Mouse (Mus musculus) megakaryocyte, adult 5-6 weeks (primary cell): Measurements from ENCODE around the gene Mlxipl. TPM values are rescaled to one million over a fixed set of nuclear protein-coding genes. Genes with fewer than 3 reads are reported as not detected.
"Not testable (repeated sequence)": the region's sequence is repeated elsewhere in the genome, so short reads cannot be mapped to it uniquely, and the experiment has no call there.

ENCODE experiments used
- ATAC-seq: 2 replicates; pipeline ENCODE4 v1.8.0; 2016; ENCODE audit warnings: mild to moderate bottlenecking, inconsistent platforms; ENCODE audit not compliant: poor library complexity, severe bottlenecking
- total RNA-seq, 2 experiments: library from RNA; stranded (forward) in 1 of 2; stranded (reverse) in 1 of 2; fragments of 153-499, 151-499 nt in 1 of 2; fragments of 221-1000, 200-1000 nt in 1 of 2; gene quantifications; 2 replicates each; pipeline versions ENCODE4 v1.2.3 to v1.2.4; 2015 to 2017

The Mlxipl gene
- total RNA-seq (2015) (0.05 and 0.31 TPM in 2 replicates), total RNA-seq (2017) (0.45 and 0.62 TPM in 2 replicates)

DNA sequence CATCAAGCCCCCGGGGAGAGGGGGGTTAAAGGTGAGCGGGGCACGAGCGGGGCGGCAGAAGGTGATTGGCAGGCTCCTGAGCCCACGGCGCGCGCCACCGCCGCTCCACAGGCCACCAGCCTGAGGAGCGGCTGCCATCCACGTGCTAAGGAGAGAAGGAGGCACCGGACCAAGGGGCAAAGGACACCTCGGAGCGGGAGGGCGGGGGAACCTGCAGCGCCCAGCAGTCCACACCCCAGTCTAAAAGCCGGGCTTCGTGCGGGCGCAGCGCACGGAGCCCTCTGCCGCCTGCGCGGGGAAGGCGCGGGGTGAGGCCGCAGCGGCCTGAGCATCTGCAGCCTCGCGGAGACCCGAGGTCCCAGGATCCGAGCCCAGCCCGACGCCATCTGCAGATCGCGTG, at the start of gene Mlxipl:
Mlxipl (plus strand) TSS at position 238 of the 400 bp plus-strand sequence.
- ATAC-seq, result no peak

DNA sequence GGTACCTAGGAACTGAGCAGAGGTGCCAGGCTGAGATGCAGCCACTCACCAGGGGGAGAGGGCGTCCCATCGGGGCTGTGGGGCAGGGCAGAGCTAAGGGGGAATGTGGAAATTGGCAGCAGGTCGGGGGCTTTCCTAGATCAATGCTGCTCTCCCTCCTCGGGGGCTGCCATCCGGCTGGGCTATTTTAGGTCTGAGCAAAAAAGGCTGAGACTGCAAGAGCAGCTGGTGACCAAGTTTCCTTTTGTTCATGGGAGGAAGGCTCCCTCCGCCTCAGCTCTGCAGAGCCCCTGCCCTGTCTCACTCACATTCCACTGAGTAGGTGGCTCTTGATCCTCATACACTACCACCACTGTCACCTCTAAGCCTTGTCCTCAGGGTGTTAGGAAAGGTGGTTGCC, 49.6 kb upstream of the Mlxipl start:
- no peak for ATAC-seq

DNA sequence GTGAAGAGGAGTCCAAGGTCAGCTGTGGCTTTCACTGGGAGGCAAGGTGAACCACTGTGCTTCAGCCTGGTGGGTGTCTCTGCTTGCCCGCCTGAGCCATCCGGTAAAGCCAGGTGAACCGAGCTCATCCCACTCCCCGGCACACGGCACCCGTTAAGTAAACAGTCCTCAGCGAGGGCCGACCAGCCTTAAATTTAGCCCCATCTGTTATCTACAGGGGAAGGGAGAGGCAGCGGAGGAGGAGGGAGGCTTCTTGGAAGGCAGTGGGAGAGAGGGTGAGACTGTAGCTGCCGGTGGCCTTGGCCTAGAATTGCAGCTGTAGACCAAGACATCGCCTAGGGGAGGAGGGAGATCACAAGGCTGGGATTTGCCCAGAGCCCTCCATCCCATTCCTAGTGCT, 48.9 kb upstream of the Mlxipl start:
- ATAC-seq, result no peak

DNA sequence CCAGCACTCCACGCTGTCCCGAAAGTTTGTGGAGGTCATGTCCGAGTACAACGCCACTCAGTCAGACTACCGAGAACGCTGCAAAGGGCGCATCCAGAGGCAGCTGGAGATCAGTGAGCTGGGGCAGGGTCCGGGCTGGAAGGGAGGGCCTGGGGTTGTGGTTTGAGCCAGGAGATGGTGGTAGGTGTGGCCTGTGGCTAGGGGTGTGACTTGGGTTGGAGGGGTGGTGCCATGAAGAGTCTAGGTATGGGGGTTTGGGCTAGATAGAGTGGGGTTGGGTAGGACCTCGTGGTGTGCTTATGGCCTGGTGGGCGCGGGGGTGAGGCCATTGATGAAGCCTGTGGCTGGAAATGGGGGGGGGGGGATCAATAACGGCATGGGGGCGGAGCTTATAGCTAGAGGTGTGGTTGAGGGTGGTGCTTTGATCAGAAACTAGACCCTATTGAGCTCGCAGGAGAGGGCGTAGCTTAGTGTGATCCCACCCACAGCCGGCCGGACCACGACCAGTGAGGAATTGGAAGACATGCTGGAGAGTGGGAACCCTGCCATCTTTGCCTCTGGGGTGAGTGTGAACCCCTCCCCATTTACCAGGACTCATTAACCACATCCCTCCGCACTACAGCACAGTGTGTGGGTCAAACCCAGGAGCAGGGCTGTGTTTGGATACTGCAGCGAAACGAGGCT, 47.4 kb upstream of the Mlxipl start:
- ATAC-seq, result no peak

DNA sequence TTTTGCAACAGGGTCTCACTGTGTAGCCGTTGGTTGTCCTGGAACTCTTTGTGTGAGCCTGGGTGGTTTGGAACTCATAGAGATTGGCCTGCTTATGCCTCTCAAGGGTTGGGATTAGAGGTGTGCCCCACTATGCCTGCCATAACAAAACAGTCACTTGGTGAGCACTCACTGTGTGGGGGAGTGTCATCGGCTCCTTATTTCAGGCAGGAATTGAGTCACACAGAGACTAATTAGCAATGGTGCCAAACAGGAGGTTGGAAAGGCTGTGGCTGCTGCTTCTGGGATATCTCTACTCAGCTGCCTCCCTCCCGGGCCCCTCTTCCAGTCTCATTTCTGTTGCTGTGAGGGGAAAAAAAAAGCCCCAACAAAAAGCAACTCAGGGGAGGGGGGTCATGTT, 45.1 kb upstream of the Mlxipl start:
- no peak for ATAC-seq

DNA sequence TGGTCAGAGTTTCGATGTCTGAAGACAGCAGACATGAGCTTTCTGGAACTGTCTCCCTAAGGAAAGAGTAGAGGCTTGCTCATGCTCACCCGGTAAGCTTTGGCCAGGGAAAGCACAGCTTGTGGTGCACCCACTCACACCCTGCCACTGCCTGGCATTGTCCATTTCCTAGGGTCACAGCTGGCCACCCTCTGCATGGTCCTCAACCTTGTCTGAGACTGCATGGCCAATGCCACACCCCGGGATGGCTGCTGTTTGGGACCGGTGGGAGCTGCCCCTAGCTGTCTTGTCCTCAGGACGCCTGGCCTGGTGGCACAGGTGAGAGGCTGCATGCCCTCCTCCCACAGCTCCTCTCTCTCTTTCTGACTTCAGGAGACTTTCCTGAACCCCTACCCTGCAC, 41.2 kb upstream of the Mlxipl start:
- no peak for ATAC-seq

DNA sequence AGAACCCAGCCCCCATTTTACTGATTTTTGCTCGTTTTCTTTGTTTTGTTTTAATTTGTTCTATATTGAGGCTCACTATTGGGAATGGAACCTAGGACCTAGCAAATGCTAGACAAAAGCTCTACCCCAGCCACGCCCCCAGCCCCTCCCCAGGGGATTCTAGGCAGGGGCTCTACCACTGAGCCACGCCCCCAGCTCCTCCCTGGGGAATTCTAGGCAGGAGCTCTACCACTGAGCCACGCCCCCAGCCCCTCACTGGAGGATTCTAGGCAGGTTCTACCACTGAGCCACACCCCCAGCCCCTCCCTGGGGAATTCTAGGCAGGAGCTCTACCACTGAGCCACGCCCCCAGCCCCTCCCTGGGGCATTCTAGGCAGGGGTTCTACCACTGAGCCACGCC, 40.4 kb upstream of the Mlxipl start:
- not testable (repeated sequence) for ATAC-seq

DNA sequence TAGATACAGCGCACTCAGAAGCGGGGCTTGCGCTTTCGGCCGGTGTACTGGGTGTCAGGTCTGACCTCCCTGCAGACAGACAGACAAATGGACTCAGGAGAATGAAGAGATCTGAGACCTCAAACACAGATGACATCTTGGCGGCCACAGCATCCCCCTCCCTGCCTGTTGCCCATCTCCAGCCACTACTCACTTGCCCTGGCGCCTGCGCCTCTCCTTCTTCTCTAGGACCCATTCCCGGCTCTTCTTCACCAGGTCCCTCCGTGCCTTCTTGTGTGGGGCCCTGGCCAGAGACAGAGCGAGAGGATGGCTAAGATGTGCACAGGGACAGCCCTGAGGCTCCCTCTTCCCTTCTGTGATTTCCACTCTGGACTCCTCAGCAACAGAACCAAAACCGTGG, 36.3 kb upstream of the Mlxipl start:
- no peak for ATAC-seq

DNA sequence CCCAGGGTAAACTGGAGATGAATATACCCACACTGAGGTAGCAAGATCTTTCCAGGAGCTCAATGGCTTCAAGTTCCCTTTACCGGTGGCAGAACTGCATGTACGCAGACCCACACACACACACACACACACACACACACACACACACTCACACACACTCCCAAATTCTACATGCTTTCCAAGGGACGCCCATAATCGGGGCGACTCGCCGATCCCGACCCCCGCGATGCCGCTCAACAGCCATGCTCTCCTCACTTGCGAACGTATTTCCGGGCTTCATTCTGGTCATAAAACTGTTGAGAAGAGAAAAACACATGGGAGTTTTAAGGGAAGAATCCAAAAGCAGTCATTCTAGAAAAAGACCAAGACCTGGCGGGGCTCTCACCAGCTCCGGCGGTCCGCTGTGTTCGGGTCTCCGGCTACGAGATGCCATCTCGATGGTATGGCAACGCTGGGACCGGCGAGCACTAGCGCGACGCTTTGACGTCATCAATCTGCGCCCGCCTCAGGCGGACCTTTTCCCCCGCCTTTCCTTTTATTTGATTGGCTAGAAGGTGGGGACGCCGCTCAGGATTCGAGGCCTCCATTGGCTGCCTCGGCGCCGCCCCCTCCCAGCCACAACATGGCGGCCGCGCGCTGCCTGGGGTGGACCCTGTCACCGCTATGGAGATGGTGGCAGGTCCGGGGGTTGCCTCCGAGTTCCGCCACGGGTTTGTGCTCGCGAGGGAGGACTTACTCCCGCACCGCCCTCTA, 25.9 kb upstream of the Mlxipl start, which contains the start of gene Dnajc30:
Dnajc30 (plus strand) TSS at position 574 of the 753 bp plus-strand sequence.
- ATAC-seq, result peak; percentile 98

DNA sequence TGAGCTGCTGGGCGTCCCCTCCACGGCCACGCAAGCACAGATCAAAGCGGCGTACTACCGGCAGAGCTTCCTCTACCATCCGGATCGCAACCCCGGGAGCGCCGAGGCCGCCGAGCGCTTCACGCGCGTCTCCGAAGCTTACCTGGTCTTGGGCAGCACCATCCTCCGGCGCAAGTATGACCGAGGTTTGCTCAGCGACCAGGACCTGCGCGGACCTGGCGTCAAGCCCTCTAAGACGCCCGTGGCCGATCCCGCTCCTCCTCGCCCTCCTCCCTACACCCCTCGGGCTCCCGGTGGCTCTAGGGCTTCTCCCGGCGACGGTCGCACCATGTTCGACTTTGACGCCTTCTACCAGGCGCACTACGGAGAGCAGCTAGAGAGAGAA, 25.3 kb upstream of the Mlxipl start:
- ATAC-seq, result peak; percentile 59; the same call in 1 of the 2 replicates

DNA sequence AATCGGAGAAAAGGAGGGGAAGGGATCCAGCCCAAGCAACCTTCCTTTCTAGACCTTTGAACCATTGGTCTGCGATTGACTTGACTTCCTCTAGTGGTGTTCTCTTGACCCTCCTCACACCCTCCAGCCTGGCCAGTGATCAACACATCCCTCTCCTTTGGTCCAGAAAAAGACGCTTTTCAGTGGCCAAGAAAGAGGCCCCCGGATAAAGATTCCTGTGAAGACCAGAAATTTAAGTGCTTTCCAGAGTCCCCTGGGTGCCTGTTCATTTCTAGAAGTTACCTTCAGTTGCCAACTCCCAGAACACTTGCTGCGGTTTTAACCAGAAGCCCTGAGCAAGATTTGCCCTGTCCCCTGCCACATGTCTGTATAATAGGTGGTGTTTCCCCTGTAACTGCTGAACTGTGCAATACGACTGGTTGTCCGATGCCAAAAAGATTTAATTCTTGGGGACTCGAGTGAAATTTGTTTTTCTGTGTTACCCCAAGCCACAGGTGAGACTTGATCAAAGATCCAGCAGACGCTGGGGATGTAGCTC, 24.7 kb upstream of the Mlxipl start, which contains the start of gene Bud23:
Bud23 (minus strand) TSS at position 51 of the 538 bp plus-strand sequence.
- ATAC-seq, result not testable (repeated sequence)

DNA sequence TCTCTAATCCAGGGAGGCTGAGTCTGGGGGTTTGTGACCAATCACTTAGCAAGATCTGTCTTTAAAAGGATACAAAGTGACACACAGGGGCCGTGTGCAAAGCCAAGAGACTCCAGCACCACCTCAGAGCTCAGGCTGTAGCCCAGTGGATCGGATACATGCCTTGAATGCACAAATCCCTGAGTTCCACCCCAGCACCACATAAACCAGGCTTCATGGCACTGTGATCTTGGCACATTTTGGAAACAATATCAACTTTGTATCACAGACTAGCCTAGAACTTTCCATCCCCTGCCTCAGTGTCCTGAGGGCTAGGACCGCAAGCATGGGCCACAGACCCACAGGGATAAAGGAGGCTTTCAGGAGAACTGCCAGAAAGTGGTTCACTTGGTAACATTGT, 23.7 kb upstream of the Mlxipl start:
- ATAC-seq, result no peak

DNA sequence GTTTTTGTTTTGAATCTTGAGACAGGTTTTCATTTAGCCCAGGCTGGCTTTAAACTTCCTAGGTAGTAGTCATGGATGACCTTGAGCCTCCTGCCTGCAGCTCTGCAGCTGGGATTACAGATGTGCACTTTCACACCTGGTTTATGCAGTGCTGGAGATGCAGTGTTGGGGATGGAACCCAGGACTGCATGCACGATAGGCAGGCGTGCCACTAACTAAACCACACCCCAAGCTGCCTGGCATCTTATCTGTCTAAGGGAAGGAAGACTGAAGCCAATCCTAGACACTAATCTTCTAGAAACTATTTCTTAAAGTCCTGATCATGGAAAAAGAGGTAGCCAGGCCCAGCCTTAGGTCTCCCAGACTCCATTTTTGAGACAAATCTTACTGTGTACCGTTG, 19.2 kb upstream of the Mlxipl start:
- ATAC-seq, result no peak

DNA sequence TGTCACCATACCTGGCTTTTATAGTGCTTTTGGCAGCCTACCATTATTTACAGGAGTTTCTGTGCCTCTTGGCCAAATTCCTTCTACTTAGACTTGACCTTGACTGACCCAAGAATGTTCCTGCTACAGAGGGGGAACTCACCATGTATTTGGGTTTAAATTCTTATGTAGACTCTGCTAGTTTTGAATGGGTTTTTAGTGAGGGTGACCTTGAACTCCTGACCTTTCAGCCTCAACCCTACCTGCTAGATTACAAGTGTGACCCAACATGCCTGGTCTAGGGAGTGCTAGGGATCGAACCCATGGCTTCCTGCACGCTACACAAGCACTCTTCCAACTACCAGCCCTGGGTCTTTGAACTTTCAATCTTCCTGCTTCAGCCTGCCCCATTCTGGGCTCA, 17.6 kb upstream of the Mlxipl start:
- no peak for ATAC-seq

DNA sequence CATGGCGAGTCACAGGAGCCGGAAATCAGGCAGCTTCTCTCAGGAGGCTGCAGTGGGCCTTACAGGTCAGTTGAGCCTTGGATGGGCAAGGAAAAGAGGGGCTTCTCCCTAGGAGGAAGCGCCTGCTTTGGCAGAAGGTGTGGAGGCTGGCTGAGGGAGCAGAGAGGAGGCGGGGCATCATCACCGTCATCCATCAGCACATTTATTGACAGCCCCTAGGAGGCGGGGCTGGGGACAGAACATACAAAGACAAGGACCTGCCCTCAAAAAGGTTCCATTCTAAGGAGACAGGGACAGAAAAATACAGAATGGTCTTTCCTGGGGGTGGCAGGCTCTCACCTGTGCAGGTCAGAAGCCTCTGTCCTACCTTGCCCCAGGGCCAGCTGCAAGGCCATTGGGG, 17.0 kb upstream of the Mlxipl start:
- ATAC-seq, result no peak

DNA sequence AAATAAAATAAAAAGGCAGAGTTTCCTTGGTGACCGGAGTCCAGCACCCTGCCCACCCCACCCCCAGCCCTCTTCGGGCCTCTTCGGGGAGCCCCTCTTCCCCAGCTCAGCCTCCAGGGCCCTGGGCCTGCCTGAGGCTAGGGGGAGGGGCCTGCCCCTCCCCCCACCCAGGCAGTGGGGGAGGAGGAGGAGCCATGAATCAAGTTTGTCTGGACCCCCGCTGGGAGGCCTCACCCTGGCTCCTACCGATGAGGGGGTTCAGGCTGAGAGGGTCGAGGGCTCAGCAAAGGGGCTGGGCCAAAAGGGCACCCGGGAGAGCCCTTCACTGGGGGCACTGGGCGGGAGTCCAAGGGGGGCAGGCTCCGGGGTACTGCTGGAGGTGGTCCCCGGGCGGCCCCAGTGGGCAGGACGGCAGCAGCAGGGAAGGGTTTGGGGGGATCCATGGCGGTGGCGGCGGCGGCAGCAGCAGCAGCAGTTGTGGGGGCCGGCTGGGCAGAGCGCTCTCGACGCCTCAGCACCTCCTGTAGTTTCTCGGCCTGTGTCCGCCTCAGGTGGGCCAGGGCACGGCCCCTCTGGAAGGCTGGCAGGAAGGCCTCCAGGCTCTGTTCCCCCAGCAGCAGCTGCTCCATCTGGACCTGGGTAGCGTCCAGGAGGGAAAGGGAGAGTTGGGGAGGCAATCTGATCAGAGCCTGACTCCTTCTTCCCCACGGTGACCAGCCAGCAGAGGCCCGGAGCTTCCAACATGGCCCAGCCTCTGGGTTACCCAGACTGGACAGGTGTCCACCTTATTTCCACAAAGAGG, 16.1 kb upstream of the Mlxipl start:
- ATAC-seq, result no peak

DNA sequence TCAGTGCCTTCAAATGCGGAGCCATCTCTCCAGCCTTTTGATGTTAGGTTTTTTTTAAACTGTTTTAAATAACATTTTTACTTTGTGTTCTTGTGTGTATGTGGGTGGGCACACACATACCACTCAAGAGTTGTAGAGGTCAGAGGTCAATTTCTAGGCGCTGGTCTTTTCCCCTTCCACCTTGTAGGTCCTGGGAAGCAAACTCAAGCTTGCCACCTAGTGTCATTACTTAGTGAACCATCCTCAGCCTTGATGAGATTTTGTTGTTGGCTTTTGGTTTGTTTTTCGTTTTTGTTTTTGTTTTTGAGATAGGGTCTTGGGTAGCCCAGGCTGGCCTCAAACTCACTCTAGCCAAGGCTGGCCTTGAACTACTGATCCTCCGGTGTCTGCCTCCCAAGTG, 14.0 kb upstream of the Mlxipl start:
- ATAC-seq, result no peak

DNA sequence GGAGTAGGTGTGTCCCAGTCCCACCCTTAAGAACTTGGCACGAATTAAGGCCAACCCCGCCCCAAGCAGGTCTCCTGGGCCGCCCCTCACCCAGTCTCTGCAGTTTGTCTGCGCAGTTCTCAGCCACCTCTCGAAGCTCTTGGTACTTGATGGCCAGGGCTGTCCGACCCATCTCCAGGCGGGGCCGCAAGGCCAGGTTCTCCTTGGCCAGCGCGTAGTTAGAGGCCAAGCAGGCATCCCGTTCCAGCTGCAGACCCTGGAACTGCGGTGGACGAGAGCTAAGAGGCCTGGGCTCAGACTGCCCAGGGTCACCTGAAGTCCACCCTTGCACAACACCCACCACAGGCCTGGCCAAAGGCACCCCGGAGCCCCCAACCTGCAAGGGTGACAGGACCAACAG, 13.3 kb upstream of the Mlxipl start:
- no peak for ATAC-seq

DNA sequence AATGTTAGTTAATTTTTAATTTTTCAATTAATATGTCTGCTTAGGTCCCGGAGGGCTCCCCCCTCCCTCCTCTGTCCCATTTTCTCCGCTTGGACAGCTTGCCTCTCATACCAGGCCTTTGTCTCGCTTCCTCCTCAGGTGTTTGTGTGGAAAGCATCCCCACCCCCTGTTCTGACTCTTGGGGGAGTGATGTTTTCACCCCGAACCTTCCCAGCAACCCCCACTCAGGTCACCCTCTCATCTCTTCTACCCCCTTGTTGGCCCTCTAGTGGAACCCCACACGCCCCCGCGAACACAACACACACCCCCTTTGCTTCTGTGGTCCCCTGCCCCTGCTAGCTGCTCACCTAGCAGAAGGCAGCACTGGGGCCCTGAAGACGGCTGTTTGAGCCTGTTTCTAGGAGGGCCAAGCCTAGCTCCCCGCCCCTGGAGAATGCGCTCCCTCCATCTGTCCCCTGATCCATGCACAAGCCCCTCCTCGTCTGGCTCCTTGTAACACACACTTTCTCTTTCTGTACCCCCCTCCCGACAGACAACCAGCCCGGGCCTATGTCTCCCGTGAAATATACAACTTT, 12.7 kb upstream of the Mlxipl start:
- no peak for ATAC-seq

DNA sequence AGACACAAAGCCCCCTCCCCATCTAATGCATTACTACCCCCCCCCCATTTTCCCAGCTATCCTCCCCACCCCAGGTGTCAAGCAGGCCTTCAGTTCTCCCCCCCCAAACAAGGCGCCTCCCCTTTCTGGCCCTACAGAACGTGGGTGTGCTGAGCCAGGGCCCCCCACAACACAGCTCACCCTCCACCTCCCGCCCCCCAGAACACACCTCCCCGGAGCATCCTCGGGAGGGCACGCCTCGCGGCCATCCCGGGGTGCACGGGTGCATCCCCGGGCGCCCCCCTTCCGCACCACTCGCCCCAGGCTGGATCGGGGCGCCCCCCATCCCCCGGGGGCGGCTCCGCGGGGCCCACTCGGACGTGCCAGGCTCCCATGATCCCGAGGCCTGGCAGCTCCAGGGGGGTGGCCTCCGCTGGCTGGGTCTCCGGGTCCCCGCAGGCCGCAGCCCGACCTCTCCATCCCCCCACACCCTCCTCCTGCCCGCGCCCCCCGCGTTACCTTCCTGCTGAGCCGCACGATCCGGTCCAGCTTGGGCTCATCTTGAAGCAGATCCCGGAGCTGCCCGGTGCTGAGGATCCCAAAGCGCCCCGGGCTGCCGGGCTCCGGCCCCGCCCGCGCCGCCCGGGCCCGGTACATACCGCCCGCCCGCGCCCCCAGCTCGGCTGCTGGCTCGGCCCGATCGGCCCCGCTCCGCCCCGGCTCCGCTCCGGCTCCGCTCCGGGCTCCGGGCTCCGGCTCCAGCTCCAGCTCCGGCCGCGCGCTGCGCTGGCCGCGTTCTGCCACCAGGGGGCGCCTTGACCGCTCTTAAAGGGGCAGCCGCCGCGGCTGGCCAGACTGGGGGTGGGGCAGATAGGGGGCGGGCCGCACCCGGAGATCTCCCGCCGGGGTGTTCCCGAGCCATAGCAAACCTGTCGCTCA, 11.9 kb upstream of the Mlxipl start, which contains the start of gene Vps37d:
Vps37d (minus strand) TSS at position 703 of the 918 bp plus-strand sequence.
- ATAC-seq, result peak; percentile 98
